Comparison of ENCODE assay signal across 7 mouse cellular contexts in the genomic region with DNA sequence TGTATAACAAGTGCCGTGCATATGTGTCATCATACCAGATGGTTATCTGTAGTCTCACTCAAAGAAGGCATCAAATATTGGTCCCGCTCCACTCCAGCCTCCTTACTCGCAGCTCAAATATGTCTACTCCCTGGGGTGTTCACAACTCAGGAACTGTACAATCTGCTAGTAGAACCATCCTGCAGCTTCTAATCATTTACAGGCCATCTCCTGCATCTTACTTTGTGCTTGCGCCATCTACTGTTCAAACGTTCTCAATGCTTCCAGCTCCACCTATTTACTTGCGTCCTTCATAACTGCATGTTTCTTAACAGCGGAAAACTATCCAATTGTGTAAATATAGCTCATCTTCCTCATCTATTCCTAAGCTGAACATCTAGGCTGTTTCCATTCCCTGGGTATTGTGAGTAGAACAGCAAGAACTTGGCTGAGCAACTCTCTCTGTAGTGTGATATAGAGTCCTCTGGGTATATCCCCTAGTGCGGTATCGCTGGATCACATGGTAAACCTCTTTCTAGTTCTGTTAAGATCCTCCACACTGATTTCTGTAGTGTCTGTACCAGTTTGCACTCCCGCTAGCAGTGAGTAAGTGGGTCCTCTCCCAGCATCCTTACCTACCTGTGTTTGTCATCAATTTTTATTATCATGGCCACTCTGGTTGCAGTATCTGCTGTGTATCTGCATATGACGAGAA.
DNase-seq lines count a peak whose midpoint lies in the region; ATAC-seq lines count a peak whose summit lies in the region.

No protein-coding gene starts in this region.

- DNase-seq in MN1 (ENCODE audit: low spot score): peak; percentile 73
- peak; percentile 29 for DNase-seq in c-Kit-positive CD71-negative TER-119-negative erythroid progenitor cells, embryonic 14.5 days (ENCODE audit: low read depth)
- peak; percentile 52 for DNase-seq in hindbrain, embryonic 10.5 days (ENCODE audit: low spot score)
- peak; percentile 43 for DNase-seq in large intestine, adult 2 months (ENCODE audit: low read depth, low spot score)
- peak; percentile 77 for DNase-seq in lung, postnatal 10 days
- DNase-seq in right cerebral cortex, postnatal 25 days: peak; percentile 22

- no peaks in the 10 kb centered on the region for H3K36me3 ChIP-seq in forebrain, embryonic 13.5 days (ENCODE audit: poor library complexity, severe bottlenecking)
- H3K36me3 ChIP-seq in hindbrain, embryonic 10.5 days: no peaks in the 10 kb centered on the region

- no peak overlapping the region for H3K4me3 ChIP-seq in forebrain, embryonic 13.5 days
- H3K4me3 ChIP-seq in hindbrain, embryonic 10.5 days: no peak overlapping the region

- peak; percentile 78 for ATAC-seq in forebrain, embryonic 13.5 days

- no peaks in the 10 kb centered on the region for H3K27me3 ChIP-seq in forebrain, embryonic 13.5 days
- no peaks in the 10 kb centered on the region for H3K27me3 ChIP-seq in hindbrain, embryonic 10.5 days (ENCODE audit: insufficient read depth, poor library complexity, severe bottlenecking)

- H3K9me3 ChIP-seq in forebrain, embryonic 13.5 days (replicated peaks): no peaks in the 10 kb centered on the region
- no peaks in the 10 kb centered on the region for H3K9me3 ChIP-seq in hindbrain, embryonic 10.5 days

- 0 out of 2 replicates have a peak overlapping the region, but pooled peaks have one; percentile 7 for H3K4me2 ChIP-seq in forebrain, embryonic 13.5 days

- 42% methylated on average over 11 of the region's 11 CpGs for WGBS in forebrain, embryonic 13.5 days
- WGBS in hindbrain, embryonic 10.5 days: 49% methylated on average over 11 of the region's 11 CpGs
- WGBS in large intestine, adult 2 months: 36% methylated on average over 11 of the region's 11 CpGs

- no peak overlapping the region for H3K27ac ChIP-seq in forebrain, embryonic 13.5 days
- no peak overlapping the region for H3K27ac ChIP-seq in hindbrain, embryonic 10.5 days

- H3K9ac ChIP-seq in forebrain, embryonic 13.5 days: no peak overlapping the region

- H3K4me1 ChIP-seq in forebrain, embryonic 13.5 days: no peaks in the 10 kb centered on the region
- no peaks in the 10 kb centered on the region for H3K4me1 ChIP-seq in hindbrain, embryonic 10.5 days (replicated peaks)

Comparison
In these comparisons a context has a peak if more than half of its experiments do, and no peak if none do; other contexts are left out.
1. DNase-seq: peak in every context shown above with its lines; median percentile 77 in lung, postnatal 10 days; 73 in MN1; 52 in hindbrain, embryonic 10.5 days; 43 in large intestine, adult 2 months; 29 in c-Kit-positive CD71-negative TER-119-negative erythroid progenitor cells, embryonic 14.5 days; 22 in right cerebral cortex, postnatal 25 days.